Mouse (Mus musculus) frontal cortex, postnatal 14 days (tissue): ENCODE data around the gene Rfx1.
A peak's percentile ranks its signal among the peaks of the same experiment; 100 is the strongest.

Experiments
- DNase-seq, 2 experiments: peaks; one replicate each; pipeline ENCODE4 v3.0.0; 2022; ENCODE audit warnings: low spot score in 2 of 2

The Rfx1 gene

DNA sequence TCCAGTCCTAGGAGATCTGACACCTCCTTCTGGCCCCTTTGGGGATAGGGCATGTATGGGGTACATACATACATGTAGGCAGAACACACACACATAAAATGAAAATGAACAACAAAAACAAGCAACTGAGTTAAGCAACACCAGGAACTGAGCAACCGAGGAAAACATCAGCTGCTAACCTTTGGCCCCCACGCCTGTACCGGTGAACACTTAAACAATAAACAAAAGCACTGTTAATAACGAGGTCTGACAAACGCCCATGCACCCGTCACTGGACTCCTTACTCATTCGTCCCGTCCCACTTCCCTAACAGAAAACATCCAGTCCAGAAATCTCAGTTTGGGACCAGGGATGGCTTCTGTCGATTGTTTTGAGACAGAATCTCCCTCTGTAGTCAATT lies 22.6 kb downstream of the Rfx1 start:
- no peak for DNase-seq

DNA sequence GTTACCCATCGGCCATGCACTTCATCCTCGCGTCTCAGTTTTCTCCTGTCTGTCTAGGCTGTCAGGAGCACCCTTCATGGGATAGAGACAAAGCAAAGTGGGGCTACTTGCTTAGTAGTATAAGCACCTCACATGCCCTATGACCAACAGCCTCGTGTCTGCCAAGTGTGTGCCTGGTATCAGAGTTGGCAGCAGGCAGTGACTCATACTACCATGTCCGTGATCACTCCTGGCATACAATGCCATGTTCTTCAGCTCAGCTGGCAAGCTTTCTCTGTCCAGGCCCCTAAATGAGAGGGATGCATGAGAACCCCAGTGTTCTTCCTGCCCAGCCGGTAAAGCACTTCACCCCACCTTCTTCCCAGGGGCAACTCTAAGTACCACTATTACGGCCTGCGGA lies 24.0 kb downstream of the Rfx1 start:
- DNase-seq = no peak

DNA sequence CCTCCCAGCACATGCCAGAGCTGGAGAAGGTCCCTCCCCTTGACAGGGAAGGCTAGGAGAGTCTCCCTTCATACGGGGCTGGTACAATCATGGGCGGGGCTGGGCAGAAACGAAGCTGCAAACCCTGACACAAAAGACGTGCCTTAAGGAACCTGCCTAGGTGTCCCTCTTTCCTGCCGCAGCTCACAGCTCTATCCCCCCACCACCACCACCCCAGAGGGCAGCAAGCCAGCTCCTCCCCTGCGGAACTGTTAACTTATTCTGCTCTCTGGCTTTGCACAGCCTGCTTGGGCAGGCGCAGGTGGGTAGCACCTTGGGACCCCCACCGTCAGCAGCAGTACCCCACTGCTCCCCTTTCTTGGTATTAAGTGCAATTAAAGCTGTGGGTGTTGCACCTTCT lies 29.4 kb downstream of the Rfx1 start:
- no peak for DNase-seq

DNA sequence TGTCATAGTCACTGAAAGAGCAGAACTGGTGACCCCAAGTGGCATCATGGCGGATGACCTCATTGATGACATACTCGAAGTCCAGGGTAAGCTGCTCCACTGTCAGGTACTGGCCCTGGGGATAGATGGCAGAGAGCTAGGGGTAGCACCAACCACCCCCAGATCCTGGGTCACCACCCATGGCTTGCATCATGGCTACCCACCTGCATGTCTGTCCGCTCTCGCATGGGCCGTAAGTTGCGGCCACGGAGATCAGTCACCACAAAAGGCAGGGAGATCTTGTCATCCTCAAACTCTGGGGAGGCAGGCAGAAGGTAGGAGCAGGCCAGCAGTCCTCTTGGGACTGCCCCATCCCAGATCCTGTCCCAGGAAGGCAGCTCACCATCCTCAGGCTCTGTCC lies 31.7 kb downstream of the Rfx1 start:
- no peak for DNase-seq

DNA sequence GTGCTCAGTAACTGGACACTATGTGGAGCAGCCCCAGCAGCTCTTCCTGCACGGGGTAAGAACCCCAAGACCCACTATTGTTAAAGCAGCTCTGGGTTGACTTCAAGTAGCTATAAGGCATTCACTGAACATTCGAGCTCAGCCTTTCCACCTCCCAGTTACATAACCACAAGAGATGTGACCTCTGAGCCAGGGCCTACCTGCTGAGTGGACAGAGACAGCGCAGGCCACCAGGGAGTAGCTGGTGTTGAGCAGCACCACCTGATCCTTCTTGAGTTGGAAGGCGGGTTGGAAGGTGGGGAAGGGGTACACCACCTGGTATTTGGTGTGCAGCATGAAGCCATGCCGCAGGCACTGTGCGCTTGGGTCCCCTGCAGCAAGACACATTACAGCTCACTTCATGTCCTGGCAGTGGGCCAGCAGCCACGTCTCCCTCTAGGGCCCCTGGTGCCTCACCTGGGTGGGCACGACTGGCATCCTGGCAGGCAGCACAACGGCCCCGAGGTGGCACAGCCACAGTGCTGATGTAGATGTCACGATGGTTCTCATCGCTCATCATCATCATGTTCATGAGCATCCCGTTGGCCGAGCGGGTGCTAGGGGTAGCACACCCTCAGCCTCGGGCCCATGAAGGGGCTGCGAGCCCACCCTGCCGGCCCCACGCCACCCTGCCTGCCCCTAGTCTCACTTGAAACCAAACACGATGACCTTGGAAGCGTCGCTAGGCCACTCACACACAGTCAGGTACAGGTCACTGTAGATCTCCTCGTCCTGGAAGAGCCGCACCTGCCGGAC lies 35.0 kb downstream of the Rfx1 start:
- no peak for DNase-seq

DNA sequence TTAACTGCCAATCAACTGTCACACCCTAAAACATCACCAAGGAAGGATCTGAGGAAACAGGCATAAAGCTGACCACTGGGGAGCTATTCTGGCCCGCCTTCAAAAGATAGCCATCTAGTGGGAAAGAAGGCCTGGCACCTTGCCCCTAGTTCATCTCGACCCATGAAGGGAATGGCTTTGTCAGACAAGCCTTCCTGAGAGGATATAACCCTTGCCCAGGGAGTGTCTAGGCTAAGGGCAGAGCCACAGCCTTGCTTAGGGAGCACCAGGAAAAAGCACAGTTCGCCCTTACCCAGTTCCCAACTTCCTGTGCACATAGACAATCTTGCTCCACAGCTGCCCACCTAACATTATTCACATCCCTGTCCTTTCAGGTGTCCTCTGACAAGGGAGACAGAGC lies 37.0 kb downstream of the Rfx1 start:
- DNase-seq = no peak

DNA sequence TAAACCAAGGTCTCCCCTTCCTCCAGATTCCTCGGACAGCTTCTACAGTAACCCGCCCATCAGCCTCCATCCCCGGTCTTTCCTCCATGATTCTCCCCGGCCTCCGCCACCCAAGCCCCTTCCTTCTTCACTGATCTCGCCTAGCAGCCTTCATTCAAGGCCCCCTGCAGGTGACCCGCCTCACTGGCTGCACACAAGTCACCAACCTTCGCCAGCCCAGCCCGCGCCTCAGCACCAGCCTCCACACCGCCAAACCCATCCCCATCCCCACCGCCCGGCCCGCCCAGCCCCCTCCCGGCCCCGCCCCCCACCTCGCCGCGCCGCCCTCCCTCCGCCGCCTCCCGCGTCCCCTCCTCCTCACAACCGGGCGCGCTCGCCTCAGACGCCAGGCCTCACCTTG lies 37.6 kb downstream of the Rfx1 start:
- peak in 1 of 2 experiments; percentile 47 for DNase-seq

DNA sequence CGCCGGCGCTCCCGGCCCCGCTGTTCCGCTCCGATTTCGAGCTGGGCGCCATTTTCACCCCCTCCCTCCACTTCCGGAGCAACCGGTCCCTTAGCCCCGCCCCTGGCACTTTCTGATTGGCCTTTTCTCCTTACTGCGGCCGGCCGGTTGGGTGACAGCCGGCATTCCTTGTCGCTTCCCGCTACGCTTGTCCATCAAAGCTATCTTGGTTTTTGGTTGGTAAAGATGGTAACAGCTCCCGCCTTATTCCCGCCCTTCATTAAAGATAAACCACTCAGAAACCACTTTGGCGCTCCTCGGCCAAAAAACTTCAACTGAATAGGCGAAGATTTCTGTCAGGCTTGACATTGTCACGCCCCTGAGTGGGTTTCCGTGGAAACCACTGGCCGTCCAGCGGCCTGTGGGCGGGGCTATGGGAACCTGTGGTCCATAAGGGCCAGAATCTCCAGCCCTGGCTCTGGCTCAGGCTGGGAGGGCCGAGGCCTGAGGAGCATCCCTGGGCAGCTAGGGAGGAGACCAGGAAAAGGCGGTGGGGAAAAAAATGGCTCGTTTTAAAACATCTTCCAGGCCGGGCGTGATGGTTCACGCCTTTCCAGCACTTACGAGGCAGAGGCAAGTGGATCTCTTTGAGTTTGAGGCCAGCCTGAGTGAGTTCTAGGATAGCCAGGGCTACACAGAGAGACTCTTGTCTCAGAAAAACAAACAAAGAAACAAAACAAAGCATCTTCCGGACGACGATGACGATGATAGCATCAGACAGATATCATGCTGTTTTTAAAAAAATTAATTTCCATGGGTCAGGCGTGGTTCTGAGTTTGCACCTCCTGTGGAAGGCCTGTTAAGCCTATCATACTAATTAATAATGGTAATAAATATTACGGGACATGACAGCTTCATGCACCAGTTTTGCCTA lies 38.3 kb downstream of the Rfx1 start, which contains the start of gene Dcaf15:
Dcaf15 (minus strand) TSS at position 72 of the 913 bp plus-strand sequence.
- DNase-seq = peak; percentile 97

DNA sequence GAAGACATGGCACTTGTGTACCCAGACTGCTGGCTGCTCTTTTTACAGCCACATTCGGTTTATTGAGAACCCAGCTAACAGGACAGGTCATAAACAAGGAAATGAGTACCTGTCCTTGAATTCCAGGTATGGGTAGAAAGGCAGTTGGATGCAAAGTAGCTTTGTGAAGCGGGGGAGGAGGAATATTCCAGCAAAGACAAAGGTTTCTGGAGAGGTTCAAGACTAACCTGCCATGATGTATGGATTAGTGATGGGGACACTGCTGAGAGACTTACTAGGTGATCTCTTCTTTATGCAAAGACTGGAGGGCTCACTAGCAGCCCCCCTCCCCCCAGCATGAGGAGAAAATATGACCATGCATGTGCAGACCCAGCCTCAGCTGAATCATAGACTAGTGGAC lies 39.0 kb downstream of the Rfx1 start:
- DNase-seq = no peak

DNA sequence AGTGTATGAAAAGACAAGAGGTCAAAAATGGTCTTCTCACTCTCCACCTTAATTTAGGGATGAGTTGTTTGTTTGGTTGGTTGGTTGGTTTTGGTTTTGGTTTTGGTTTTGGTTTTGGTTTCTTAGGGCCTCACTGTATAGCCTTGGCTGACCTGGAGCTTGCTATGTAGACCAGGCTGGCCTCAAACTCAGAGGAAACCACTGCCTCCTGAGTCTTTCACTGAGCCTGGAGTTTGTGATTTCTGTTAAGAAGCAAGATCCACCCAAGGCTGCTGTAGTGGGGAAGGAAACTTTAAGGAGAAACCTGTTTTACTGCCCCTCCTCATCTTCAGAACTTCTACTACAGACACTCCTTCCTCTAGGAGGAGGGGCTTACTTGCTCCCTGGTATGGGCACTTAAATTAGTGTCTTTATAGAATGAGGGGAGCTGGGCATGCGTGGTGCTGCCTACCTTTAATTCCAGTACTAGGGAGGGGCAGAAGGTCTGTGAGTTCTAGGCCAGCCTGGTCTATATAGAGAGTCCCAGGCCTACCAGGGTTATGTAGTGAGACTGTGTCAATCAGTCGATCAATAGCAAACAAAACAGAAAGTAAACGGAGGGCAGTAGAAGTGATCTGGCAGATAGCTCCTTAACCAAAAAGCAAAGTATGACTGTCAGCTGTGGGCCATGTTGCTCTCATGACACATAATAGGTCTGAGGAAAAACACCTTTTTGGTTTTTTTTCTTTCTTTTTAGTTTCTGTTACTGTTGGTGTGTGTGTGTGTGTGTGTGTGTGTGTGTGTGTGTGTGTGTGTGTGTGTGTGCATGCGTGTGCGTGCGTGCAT lies 39.8 kb downstream of the Rfx1 start:
- DNase-seq = no peak

DNA sequence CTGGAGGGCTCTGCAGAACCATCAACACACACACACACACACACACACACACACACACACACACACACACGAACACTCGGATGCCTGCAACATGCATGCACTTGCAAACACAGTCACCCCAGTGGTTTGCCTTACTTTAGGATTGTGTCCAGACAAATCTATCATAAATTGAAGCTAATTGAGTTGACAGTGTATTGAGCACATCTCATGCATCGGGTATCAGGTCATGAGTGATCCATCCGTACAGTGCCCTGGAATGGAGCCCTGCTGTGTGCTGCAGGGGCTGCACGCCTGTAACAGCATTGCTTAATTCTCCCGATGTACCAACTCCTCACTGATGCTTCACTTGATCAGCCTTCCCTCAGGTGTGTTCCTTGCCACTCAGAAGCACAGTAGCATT lies 49.0 kb downstream of the Rfx1 start:
- no peak for DNase-seq

DNA sequence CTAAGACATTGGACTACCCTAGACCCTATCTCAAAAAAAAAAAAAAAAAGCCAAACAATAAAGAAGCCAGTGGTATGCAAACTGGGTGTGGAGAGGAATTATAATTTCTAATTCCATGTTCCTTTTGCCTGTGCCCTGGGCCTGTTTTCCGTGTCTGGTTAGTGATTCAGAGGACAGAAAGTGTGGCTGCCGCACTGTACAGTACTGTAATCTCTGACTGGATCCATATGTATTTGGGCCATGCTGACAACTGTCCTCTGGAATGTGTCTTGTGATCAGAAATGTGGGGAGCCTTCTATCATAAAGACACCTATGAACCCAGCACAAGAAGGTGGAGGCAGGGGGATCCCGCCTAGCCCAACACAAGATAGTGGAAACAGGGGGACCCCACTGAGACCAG lies 55.5 kb downstream of the Rfx1 start:
- no peak for DNase-seq

DNA sequence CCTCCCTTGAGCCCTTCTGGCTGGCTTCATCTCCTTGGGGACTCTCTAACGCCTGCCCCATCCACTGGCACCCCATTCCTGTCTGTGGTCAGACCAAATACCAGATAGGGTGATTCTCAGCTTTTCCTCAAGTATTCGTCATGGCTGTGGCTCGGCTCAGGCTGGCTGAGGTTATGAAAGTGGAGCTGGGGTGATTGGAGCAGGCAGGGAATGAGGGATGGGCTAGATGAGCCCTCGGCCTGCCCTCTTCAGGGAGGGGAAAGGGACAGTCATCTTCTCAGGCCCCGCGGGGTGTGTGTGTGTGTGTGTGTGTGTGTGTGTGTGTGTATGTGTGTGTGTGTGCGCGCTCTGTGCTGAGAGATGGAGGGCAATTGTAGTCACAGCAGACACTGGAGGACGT lies 59.0 kb downstream of the Rfx1 start, which contains the start of gene Podnl1:
Podnl1 (plus strand) TSS at position 334 of the 400 bp plus-strand sequence.
- no peak for DNase-seq

DNA sequence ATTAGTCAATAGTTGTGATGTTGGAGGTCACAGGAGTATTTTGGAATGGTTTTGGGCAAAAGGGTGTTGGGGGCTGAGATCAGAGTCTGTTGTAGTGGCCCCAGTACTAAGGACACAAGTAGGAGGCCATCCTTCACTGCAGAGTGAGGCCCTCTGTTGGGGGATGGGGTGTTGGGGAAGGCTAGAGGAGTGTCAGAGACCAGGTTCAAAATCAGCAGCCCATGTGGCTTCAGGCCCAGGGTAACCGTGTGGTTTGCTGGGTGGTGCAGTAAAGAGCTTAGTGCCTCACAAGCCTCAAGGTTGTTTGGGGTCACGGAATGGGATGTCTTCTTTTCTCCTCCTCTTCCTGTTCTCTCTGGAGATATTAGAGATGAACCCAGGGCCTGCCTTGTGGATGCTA lies 60.1 kb downstream of the Rfx1 start:
- DNase-seq = no peak

DNA sequence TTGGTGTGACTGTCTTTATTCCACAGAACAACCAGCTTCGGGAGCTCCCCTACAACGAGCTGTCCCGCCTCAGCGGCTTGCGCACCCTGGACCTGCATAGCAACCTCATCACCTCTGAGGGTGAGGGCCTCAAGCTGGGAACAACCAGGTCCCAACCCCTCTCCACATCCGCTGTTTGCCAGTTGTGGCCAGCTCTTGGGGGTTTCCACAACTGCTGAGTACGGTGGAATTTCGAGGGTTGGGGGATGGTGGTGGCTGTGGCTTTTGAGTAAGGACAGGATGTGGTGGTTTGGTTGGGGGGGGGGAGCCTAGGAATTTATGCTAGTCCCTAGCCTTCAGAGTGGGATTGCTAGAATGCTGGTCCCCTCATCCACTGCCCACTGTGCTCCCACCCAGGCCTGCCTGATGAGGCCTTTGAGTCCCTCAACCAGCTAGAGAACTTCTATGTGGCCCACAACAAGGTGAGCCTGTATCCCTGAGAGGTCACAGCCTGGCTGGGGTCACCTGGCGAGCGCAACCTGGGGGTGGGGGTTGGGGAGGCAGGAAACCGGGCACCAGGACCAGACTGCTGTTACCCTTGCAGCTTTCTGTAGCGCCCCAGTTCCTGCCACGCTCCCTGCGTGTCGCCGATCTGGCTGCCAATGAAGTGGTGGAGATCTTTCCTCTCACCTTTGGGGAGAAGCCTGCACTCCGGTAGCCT lies 60.7 kb downstream of the Rfx1 start:
- no peak for DNase-seq

DNA sequence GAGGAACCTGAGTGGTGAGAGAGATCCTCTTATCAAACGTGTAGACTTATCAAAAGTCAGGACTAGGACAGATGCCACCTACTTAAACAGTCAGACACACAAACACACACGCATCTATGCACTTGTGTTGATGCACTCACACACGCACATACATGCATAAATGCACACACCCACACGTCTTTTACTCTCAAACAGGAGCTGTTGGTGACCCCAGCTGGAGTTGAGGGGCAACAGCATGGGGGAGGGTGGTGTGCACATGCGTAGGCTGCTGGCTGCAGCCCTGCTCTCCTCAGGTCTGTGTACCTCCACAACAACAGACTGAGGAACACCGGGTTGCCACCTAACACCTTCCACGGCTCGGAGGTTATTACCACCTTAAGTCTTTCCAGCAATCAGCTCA lies 61.6 kb downstream of the Rfx1 start:
- DNase-seq = no peak

DNA sequence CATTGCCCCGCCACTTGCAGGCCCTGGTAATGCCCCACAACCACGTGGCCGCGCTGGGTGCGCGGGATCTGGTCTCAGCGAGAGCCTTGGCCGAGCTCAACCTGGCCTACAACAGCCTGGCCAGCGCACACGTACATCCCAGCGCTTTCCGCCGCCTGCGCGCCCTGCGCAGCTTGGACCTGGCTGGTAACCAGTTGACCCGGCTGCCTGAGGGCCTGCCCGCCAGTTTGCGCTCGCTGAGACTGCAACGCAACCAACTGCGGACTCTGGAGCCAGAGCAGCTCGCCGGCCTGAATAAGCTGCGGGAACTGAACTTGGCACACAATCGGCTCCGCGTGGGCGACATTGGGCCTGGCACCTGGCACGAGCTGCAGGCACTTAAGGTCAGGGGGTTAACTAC lies 64.2 kb downstream of the Rfx1 start:
- DNase-seq = no peak

DNA sequence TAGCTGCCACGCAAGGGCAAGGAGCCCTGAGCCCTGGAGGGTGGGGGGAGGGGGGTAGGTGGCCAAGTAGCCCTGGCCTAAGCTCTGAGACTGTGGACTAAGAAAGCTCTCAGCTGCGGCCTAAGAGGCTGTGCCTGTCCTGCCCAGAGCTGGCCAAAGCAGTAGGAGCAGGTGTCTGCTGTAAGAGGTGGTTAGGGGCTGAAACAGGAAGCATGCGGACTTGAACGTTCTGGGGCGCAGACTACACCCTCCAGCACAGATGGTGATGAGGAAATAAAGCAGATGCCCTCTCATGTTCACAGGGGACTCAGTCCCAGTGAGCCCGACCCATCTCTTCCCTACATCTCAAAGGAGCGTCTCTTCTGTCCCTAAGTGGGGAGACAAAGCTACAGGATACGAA lies 65.6 kb downstream of the Rfx1 start:
- no peak for DNase-seq

DNA sequence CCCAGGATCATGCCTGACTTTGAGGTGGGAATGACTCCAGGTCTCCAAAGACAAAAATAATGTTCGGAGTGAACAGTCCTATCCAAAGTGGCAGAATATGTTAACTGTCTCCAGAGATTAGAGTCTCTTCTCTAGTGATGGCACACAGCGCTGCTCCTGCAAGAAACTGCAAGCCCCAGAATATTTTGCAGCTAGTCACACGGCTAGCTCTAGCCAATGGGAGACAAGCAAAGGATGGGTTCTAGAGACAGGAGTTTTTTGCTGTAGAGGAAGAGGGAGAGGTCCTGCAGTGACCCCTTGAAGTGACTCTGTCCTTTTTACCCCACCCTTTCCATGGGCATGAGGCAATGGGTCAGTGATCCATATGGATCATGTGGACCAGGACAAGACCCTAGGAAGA lies 71.2 kb downstream of the Rfx1 start:
- DNase-seq = no peak

DNA sequence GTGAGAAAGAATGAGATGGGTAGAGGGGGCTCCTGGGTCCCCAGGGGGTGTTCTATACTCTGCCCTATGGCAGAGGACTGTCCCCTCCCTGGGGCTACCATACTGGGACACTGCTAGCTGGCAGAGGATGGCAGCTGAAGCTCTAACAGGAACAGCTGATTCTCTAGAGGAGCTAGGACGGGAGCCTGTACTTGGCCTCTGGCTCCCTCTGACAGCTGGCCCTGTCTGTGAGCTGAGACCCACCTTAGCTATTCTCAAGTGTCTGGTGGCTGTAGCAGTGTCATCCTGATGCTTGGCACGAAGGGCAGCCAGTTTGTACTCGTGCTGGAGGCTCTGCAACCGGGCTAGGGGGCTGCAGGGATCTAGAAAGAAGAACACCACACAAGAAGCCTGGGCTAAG lies 74.2 kb downstream of the Rfx1 start:
- no peak for DNase-seq

DNA sequence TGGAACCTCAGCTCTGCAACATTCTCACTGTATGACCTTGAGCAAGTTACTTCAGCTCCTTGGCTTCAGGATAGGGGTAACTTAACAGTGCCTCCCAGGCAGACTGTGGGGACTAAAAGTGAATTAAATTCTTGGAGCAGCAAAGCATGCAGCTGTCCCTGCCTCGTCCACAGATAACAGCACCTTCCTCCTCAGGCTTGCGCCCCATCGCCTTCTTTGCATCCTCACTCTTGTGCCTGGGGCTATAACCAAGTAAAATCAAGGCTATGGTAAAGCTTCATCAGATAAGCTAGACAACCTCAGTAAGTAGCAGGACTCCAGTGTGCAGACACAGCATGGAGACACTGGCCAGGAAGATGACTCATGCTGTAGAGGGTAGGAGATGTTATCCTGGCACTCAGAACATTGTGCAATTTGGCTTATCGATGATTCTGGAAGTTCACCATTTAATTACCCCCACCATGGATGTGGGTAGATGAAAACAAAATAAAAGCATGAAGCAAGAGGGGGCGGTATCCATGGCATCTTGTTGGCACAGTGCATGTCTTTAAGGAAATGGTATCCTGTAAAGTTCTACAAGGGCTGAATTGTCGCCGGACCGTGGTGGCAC lies 78.1 kb downstream of the Rfx1 start:
- no peak for DNase-seq
